Mouse (Mus musculus) liver, adult 2 months (tissue): Measurements from ENCODE around the gene Ccdc110. TPM values are rescaled to one million over a fixed set of nuclear protein-coding genes. Genes with fewer than 3 reads are reported as not detected.

ENCODE experiments used
- DNase-seq: peaks from one replicate; pipeline ENCODE4 v3.0.0-alpha.2; 2011; ENCODE audit warnings: low read depth, low spot score; ENCODE audit errors: extremely low read depth
- H3K27ac ChIP-seq: fragments of 200-500 bp; replicated peaks from 2 replicates; pipeline ENCODE4 v1.5.1; 2012; ENCODE audit warnings: low read depth, mild to moderate bottlenecking, control low read depth, inconsistent platforms, low read length; ENCODE audit not compliant: insufficient read depth
- H3K27me3 ChIP-seq: fragments of 200-500 bp; 2 replicates; pipeline ENCODE4 v1.6.1; 2012; ENCODE audit warnings: mild to moderate bottlenecking, moderate library complexity, low read length, inconsistent platforms; ENCODE audit not compliant: control insufficient read depth, insufficient read depth
- H3K36me3 ChIP-seq: fragments of 200-500 bp; 2 replicates; pipeline ENCODE4 v1.6.1; 2012; ENCODE audit warnings: low read length, inconsistent platforms; ENCODE audit not compliant: control insufficient read depth, insufficient read depth
- H3K4me1 ChIP-seq: fragments of 200-500 bp; 2 replicates; pipeline ENCODE4 v1.6.1; 2011; ENCODE audit warnings: low read length; ENCODE audit not compliant: control insufficient read depth, insufficient read depth
- H3K4me3 ChIP-seq: fragments of 200-500 bp; 2 replicates; pipeline ENCODE4 v1.5.1; 2011; ENCODE audit warnings: low read depth, mild to moderate bottlenecking, control low read depth, low read length, moderate library complexity; ENCODE audit not compliant: insufficient read depth
- H3K79me2 ChIP-seq: fragments of 200-500 bp; 2 replicates; pipeline ENCODE4 v1.6.1; 2012; ENCODE audit warnings: inconsistent platforms, mild to moderate bottlenecking, low read length, moderate library complexity; ENCODE audit not compliant: control insufficient read depth, insufficient read depth
- H3K9ac ChIP-seq: fragments of 200-500 bp; 2 replicates; pipeline ENCODE4 v1.6.1; 2012; ENCODE audit warnings: low read depth, mild to moderate bottlenecking, control low read depth, inconsistent platforms, low read length
- CTCF ChIP-seq: fragments of 200-500 bp; IDR thresholded peaks from 2 replicates; pipeline ENCODE4 v1.5.1; 2011; ENCODE audit warnings: low read depth, low read length, control low read depth
- POLR2A ChIP-seq: fragments of 200-500 bp; IDR thresholded peaks from 2 replicates; pipeline ENCODE4 v1.6.1; 2011; ENCODE audit warnings: low read length, control low read depth; ENCODE audit not compliant: insufficient read depth; ENCODE audit errors: extremely low read depth
- WGBS: fragments of 180-500 bp; shearing (Covaris S2); methylation state at CpG from one replicate; pipeline ENCODE4 v1.1.7; 2018; 5-methylcytosine and 5-hydroxymethylcytosine counted together
- polyA plus RNA-seq: library from polyadenylated mRNA; depleted of rRNA; stranded (reverse); fragments of >200 nt; gene quantifications from 2 replicates; pipeline ENCODE4 v1.2.3, GENCODE M21; 2012
- total RNA-seq: library from RNA; depleted of rRNA; stranded (reverse); fragments of >200 nt; gene quantifications from 2 replicates; pipeline ENCODE4 v1.2.3, GENCODE M21; 2014

The Ccdc110 gene
- total and polyA plus RNA-seq, 2 experiments: not detected

- Histone ChIP-seq H3K27me3 (no peaks in the 10 kb centered on the region), H3K79me2 (no peaks in the 10 kb centered on the region), H3K27ac (no peak overlapping the region), H3K9ac (no peak overlapping the region), H3K4me3 (no peak overlapping the region), H3K36me3 (no peaks in the 10 kb centered on the region), H3K4me1 (no peaks in the 10 kb centered on the region)
- no peak for TF ChIP-seq CTCF
- no peak for TF ChIP-seq POLR2A
- no peak for DNase-seq
- WGBS: 76% methylated on average over 8 of the region's 8 CpGs
Observed at GRCm38 (mm10) chr8:45901626-45902025, 32.8 kb upstream of the Ccdc110 start.

- DNase-seq: no peak
- Histone ChIP-seq H3K36me3 (no peaks in the 10 kb centered on the region), H3K4me1 (no peaks in the 10 kb centered on the region), H3K79me2 (no peaks in the 10 kb centered on the region), H3K4me3 (no peak overlapping the region), H3K9ac (no peak overlapping the region), H3K27me3 (no peaks in the 10 kb centered on the region), H3K27ac (no peak overlapping the region)
- WGBS: 14% methylated on average over 3 of the region's 3 CpGs
- no peak for TF ChIP-seq CTCF
- TF ChIP-seq POLR2A: no peak
Observed at GRCm38 (mm10) chr8:45903659-45904058, 30.8 kb upstream of the Ccdc110 start.

GRCm38 (mm10) chr8:45905591-45906250, 28.7 kb upstream of the Ccdc110 start:
- DNase-seq: no peak
- H3K79me2 ChIP-seq: no peaks in the 10 kb centered on the region
- no peaks in the 10 kb centered on the region for H3K36me3 ChIP-seq
- no peak overlapping the region for H3K27ac ChIP-seq
- no peaks in the 10 kb centered on the region for H3K27me3 ChIP-seq
- no peaks in the 10 kb centered on the region for H3K4me1 ChIP-seq
- WGBS: 86% methylated on average over 7 of the region's 7 CpGs
- TF ChIP-seq CTCF (no peak), POLR2A (no peak)
- H3K9ac ChIP-seq: no peak overlapping the region
- no peak overlapping the region for H3K4me3 ChIP-seq

- no peak overlapping the region for H3K9ac ChIP-seq
- no peaks in the 10 kb centered on the region for H3K27me3 ChIP-seq
- WGBS: 94% methylated on average over 4 of the region's 4 CpGs
- no peaks in the 10 kb centered on the region for H3K79me2 ChIP-seq
- no peak overlapping the region for H3K27ac ChIP-seq
- no peak overlapping the region for H3K4me3 ChIP-seq
- H3K4me1 ChIP-seq: no peaks in the 10 kb centered on the region
- no peak for DNase-seq
- TF ChIP-seq POLR2A (no peak), CTCF (no peak)
- H3K36me3 ChIP-seq: no peaks in the 10 kb centered on the region
Observed at GRCm38 (mm10) chr8:45906251-45906619, 28.2 kb upstream of the Ccdc110 start.

GRCm38 (mm10) chr8:45913707-45914106, 20.7 kb upstream of the Ccdc110 start:
- no peak overlapping the region for H3K27ac ChIP-seq
- no peak overlapping the region for H3K9ac ChIP-seq
- H3K4me3 ChIP-seq: no peak overlapping the region
- H3K36me3 ChIP-seq: no peaks in the 10 kb centered on the region
- H3K4me1 ChIP-seq: no peaks in the 10 kb centered on the region
- H3K27me3 ChIP-seq: no peaks in the 10 kb centered on the region
- no peak for TF ChIP-seq POLR2A
- TF ChIP-seq CTCF: no peak
- DNase-seq: no peak
- WGBS: 93% methylated on average over 11 of the region's 11 CpGs
- no peaks in the 10 kb centered on the region for H3K79me2 ChIP-seq

GRCm38 (mm10) chr8:45916496-45916895, 17.9 kb upstream of the Ccdc110 start:
- Histone ChIP-seq H3K36me3 (no peaks in the 10 kb centered on the region), H3K4me3 (no peak overlapping the region), H3K79me2 (no peaks in the 10 kb centered on the region), H3K27me3 (no peaks in the 10 kb centered on the region), H3K9ac (no peak overlapping the region), H3K27ac (no peak overlapping the region), H3K4me1 (no peaks in the 10 kb centered on the region)
- 64% methylated on average over 3 of the region's 3 CpGs for WGBS
- DNase-seq: no peak
- TF ChIP-seq CTCF (no peak), POLR2A (no peak)
